Mouse (Mus musculus) skeletal muscle tissue, adult 2 months (tissue): ENCODE results near the gene Tnfrsf26.
A peak's percentile ranks its signal among the peaks of the same experiment; 100 is the strongest.

Experiments used
- DNase-seq: peaks from one replicate; pipeline ENCODE4 v3.0.0-alpha.2; 2012; ENCODE audit warnings: low read depth, low spot score

The Tnfrsf26 gene

DNA sequence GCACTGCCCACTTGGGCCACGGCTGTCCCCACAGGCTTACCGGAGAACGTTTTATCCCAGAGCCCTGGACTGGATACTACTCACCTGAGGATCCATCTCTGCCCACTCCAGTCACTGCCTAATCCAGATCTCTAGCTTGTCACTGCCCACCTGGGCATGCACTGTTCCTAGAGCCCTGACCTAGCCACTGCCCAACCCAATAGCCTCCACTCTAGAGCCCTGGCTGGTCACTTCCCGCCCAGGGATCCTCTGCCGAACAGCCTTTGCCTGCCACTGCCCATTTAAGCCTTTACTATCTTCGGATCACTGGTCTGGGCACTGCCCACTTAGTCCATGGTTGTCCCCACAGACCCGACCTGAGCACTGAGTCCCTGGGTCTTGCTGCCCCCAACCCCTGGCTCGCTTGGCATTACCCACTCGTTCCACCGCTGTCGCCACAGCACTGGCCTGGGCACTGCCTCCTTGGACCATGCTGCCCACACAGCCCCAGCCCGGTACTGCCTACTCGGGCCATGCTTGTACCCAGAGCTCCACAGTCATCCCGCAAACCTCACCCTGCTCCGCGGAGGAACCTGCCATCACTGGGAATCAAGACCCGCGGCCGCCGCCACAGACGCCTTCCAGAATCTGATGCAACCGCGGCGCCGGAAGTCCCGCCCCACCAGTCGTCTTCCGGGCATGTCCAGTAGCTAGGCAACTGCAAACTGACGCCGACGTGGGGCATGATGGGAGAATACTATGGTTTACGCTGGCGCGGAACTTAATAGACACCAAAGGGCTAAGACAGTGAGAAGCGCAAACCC is 28.9 kb downstream of the Tnfrsf26 start, which contains the start of gene Cars:
Gene Cars, minus strand, starts transcription at position 663 of the 803 bp plus-strand sequence.
- DNase-seq: peak; percentile 94

DNA sequence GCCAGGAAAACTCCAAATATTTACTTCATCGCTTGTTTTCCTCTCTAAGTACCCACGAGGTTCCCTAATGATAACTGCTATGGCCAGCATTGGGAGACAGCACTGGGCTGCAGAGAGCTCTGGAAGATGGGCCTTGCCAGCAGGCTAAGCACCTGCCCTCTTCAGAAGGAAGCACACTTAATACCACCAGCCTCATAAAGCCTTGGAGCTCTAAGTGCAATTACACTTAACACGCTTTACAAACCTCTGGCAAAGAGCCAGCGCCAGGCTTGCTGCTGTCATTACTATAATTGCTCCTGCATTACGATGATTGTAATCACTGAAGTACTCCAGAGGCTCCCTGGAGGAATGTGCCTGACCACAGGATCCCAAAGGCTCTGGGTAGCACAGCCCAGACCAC is 33.7 kb downstream of the Tnfrsf26 start:
- no peak for DNase-seq

DNA sequence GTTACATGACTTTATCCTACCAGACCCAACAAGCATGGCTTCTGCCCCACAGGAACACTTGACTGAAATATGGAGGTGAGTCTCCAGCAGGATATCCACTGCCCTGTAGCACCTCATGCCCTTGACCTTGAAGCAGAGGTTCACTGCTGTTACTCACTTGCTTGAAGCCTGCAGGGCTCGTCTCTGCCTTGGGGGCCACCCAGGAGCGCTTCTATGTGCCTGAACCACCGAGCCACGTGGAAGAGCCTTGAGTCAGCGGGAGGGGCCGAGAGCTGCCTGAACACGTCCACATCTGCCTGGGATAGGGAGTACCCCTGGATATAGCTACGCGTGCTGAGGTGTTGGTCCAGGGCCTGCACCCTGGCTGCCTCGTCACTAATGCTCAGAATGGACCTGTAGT is 36.3 kb downstream of the Tnfrsf26 start:
- DNase-seq: no peak

DNA sequence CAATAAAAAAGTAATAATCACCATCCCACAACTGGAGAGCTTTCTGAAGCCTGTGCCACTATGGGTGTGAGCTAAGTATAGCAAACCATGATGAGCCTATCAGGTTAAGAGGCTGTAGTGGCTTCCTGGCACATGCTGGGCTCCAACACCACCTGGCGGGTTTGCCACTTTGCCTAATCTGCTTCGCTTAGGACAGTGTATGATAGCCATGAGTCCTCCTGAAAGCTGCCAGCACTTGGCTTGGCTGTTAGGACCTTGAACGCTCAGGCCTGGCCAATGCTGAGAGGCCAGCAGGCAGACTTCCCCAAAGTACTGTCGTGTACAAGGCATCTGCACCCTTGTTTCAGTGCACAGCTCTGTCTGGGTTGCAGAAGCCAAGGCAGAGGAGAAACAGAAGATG is 40.5 kb downstream of the Tnfrsf26 start:
- peak; percentile 72 for DNase-seq

DNA sequence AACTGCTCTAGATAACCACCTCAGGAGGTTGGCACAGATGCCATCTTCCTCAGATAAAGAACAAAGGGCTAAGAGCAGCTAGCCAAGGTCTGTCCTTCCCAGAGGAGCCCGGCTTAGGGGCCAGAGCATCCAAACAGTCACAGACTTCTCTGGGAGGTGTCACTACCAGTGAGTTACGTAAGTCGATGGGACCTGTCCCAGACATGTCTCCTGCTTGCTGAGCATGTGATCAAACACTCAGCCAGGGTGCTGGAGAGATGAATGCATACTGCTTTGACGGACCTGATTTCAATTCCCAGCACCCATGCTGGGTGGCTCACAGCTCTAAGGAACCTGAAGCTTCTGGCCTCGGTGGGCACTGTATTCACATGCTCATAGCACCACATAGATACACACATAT is 40.9 kb downstream of the Tnfrsf26 start:
- peak; percentile 62 for DNase-seq

DNA sequence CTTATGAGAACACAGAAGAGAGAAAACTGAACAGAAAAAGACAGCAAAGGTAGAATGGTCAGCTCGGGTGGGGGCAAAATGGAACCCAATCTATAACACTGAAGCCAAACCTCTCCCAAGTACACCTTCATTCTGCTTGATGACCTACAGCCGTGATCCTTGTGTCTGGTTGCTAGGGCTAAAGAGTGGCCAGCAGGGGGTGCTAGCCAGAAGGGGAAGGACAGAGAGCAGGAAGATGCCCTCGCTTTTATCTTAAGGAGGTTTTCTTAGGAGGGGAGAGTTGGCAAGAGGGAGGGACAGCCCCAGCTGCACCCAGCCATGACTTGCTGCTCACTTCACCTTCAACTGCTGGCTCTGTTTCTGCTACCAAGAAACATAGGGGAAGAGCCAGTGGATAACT is 44.6 kb downstream of the Tnfrsf26 start:
- peak; percentile 38 for DNase-seq

DNA sequence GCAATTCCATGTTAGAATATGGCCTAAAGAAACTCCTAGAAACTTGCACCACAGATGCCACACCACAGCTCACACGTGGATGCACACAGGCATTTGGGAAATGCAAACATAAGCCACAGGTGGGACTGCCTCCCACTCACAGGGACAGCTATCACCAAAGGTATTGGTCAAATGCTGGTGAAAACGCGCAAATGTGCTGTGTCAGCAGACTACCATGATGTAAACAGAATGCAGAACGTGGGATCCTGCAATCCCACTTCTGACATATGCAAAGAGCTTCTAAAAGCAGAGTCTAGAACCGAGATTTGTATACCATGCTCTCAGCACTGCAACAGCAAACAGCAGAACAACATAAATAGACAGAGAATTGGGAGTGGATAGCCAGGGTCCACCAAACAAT is 45.5 kb downstream of the Tnfrsf26 start:
- no peak for DNase-seq

DNA sequence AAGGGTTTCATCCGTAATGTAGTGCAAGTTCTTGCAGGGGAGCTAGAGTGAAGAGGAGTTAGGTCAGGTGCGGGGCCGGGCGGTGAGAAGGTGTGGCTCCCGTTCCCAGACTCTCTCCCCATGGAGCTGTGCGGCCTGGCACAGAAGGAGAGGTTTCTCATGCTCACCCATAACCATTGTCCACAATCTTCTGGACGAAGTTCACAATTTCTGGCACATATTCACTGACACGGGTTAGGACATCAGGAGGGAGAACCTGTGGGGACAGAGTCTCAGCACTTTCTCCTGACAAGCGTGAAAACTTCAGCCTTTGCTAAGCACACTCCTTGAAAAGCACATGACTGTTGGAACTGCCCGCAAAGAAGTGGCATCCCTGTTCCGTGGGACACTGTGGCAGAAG is 52.8 kb downstream of the Tnfrsf26 start:
- no peak for DNase-seq

DNA sequence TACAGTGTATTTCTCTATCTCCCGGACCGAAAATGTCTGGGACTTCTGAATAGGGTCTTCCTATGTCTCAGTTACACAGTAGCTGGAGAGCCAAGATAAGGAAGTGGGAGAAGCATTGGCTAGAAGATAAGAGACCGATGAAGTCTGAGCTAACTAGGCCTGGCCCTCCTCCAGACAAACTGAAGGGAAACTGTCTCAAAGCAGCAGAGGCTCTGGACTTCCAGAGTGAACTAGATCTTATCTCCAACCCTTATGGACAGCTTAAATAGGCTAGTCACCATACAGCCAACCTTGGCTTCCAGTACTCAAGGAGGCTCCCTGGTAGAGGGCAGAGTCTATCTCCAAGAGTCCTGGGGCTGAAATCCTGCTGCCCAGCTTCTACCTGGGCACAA is 62.9 kb downstream of the Tnfrsf26 start:
- no peak for DNase-seq

DNA sequence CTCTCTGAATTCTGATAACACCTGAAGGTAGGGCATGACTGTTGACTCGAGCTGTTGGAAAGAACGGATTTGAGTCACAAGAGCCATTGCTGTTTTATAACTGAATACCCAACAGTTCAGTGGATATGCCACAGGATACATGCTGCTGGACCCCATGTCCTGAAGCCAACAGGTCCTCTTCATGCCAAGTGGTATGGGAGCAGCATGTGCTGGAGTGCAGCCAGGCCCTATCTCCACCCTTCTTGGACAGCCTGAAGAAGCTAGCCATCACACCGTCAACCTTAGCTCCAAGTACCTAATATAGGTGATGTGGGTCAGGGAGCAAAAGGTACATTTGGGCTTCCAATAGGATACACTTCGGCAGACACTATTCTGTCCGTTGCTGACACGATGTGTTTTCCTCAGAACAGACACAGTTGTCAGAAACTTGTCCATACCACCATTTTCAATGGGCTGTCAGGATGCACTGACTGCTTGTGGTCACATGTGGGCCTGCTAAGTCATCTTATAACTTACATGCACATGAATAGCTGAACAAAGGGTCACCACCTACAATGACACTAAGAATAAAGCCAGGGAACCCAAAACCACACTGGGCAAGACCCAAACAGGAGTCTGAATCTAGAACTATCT is 63.4 kb downstream of the Tnfrsf26 start:
- no peak for DNase-seq

DNA sequence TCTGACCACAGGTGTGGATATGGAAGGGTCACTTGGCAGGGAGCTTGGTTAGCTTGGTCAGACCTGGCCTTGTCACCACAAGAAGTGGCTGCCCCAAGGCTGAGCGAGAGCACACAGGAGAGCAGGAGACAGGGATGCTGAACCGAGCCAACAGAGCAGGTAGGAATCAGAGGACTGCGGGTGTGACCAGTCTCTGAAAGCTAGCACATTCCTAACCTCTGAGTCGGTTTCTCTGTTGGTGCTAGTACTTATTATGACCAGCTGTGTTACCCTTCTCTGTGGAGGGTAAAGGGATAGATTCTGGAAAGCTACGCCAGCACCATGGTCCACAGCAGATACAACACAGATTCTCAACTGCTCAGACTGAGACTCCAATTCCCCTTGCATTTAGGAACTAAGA is 64.7 kb downstream of the Tnfrsf26 start:
- no peak for DNase-seq
